Mouse (Mus musculus) stomach, adult 2 months (tissue): ENCODE data around the gene Rtkn2. TPM values are rescaled to one million over a fixed set of nuclear protein-coding genes. Genes with fewer than 3 reads are reported as not detected.

Source experiments
- polyA plus RNA-seq: library from polyadenylated mRNA; depleted of rRNA; stranded (reverse); fragments of >200 nt; gene quantifications from 2 replicates; pipeline ENCODE4 v1.2.3, GENCODE M21; 2012; rRNA removed

Rtkn2 gene
- not detected in 2 replicates for polyA plus RNA-seq

DNA sequence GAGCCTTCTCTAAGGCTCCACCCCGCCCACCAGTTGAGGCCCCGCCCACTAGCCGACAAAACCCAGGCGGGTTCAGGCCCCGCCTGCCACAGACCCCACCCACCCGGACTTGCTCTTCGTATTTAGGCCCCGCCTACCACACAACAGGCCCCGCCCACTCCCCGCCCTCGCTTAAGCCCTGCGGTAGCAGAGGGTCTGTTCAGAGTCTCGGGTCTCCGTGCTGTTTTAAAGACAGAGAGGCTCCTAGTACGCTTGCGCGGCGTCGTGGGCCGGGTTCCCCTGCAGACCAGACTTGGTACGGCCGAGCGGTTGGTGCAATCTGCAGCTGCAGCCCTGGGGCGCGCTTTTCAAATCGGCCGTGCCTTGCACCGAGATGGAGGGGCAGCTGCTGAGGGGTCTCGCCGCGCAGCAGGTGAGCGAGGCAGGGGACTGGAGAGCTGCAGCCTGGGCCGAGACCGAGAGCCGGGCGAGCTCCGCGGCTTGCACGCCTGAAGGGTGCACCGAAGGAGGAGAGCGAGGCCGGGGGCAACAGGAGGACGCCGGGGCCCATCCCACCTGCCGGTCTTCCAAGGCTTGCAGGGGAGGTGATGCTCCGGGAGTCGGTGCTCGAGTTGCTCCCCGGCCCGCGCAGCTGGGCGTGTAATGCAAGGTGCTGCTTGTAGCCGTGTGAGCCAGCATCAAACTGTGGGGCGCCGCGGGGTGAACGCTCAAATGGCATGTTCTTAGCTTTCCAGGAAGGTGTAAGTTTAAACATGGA is at the start of gene Rtkn2:
Rtkn2 (plus strand) TSS at position 170 of the 757 bp plus-strand sequence.

Other genes with a start within 250 kb of the Rtkn2 start
- 0.19 and 0.49 TPM in 2 replicates for gene Zfp365, start 66.9 kb upstream of the Rtkn2 start, polyA plus RNA-seq